Mouse (Mus musculus): ENCODE results near the gene Smpdl3a.

The Smpdl3a gene

GRCm38 (mm10) chr10:57814295-57814694 is 20.2 kb downstream of the Smpdl3a start:
- in situ Hi-C loops (cut with MboI; ENCODE audit: unreplicated experiment in 2 of 2) = no loop called here

GRCm38 (mm10) chr10:57815869-57816268 is 21.7 kb downstream of the Smpdl3a start:
- in situ Hi-C loops (cut with MboI; ENCODE audit: unreplicated experiment in 2 of 2) = no loop called here

- in situ Hi-C loops (cut with MboI; ENCODE audit: unreplicated experiment in 2 of 2) = no loop called here
Observed at GRCm38 (mm10) chr10:57819209-57819608, 25.1 kb downstream of the Smpdl3a start.

DNA sequence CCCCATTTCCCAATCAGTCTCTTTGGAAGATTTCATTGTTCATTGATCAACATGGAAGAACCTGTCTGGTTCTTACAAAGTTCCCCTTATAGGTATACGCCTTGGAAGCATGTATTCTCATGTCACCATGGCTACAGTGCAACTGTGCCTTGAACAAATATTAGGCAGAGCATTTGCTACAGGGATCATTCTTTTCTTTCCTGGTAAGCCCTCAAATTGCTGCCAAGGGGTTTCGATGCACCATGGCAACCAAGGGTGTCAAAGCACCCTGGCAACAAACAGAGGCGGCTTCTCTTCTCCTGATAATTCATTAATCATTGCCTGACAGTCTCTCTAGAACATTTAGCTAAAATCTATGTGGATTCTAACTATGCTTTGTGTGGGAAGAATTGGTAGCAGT is 28.3 kb downstream of the Smpdl3a start:
- in situ Hi-C loops (cut with MboI; ENCODE audit: unreplicated experiment in 2 of 2) = no loop called here

- in situ Hi-C loops (cut with MboI; ENCODE audit: unreplicated experiment in 2 of 2) = no loop called here
Observed at GRCm38 (mm10) chr10:57828649-57829048, 34.5 kb downstream of the Smpdl3a start.

DNA sequence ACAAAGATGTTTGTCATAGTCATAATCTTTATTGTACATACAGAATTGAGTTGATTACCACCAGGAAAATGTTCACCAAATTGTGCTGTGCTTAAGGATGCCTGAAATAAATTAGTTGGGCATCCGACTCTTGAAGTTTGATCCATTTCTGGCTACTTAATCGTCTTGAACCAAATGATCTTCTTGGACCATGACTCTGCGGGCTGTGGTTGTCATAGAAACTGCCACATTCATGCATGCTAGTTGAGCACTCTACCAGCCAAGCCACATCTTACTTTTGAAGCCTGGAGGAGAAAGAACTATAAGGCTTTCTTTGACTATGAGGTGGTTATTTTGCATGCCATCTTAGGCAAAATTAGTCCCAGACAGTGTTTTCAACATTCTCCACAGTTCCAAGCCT is 35.5 kb downstream of the Smpdl3a start:
- in situ Hi-C loops (cut with MboI; ENCODE audit: unreplicated experiment in 2 of 2) = loop anchor here in 1 of 2 experiments (5.0 kb wide), 1 partner anchor 82 kb away; no protein-coding TSS in a partner anchor

GRCm38 (mm10) chr10:57835094-57835493 is 41.0 kb downstream of the Smpdl3a start:
- in situ Hi-C loops (cut with MboI; ENCODE audit: unreplicated experiment in 2 of 2) = loop anchor here in 1 of 2 experiments (5.0 kb wide), 1 partner anchor 88 kb away; no protein-coding TSS in a partner anchor

DNA sequence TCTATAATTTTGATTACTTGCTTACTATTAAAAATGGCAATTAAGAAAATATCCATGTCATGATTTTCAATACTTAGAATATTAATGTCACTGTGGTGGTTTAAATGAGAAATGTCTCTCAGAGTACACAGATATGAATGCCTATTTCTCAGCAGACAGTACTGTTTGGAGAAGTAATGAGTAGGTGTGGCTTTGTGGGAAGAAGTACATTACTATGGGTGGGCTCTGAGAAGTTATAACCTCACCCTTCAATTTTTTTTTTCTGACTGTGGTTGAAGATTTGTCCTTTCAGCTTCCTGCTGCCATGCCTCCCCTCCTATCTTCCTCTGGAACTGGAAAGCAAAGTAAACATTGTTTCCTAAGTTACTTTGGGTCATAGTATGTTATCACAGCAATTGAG is 41.8 kb downstream of the Smpdl3a start:
- in situ Hi-C loops (cut with MboI; ENCODE audit: unreplicated experiment in 2 of 2) = loop anchor here in 1 of 2 experiments (5.0 kb wide), 1 partner anchor 89 kb away; no protein-coding TSS in a partner anchor

DNA sequence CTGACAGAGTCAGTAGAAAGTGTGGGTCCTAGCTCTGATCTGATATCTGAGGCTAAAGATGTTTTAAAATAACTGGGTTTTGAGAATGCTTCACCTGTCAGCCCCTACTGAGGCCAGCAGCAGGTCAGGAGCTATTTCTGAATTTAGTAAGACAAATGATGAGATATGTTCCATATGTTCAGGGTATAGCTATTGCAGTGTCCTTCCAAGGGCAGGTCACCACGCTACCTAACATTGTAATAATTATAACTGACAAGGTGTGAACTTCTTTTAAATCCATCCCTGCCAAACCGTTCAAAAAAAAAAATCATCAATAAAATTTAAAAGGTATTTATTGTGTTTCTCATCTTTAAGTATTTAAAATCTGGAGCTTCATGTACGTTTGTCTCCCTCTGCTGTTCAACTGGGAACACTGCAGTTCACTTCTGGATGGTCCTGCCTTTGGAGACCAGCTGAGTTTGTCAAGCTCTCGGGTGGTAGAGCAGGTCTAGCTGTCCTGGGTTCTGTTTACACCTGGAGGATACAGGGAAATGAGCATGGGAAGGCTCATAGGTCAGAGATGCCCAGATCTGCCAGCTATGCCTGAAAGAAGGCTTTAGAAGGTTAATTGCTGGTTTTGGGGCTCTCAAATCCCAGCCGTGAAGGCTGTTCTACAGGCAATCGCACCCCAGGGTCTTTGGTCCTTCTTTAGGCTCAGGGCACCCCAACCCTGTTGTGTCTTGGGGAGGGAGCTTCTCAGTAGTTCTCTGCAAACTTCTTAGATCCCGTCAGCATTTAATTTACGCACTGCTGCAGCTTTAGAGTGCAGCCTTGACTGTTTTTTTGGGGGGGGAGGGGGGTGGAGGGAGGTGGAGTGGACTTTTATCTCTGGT is 47.7 kb downstream of the Smpdl3a start:
- in situ Hi-C loops (cut with MboI; ENCODE audit: unreplicated experiment in 2 of 2) = no loop called here

- in situ Hi-C loops (cut with MboI; ENCODE audit: unreplicated experiment in 2 of 2) = no loop called here
Observed at GRCm38 (mm10) chr10:57847916-57848682, 54.0 kb downstream of the Smpdl3a start.

Data from v-Abl transformed pro-B cells (cell line).